Mouse (Mus musculus) thymus, postnatal 14 days (tissue): ENCODE data around the gene Adam12.

Experiments
- DNase-seq: peaks from one replicate; pipeline ENCODE4 v3.0.0; 2021

Adam12 gene

DNA sequence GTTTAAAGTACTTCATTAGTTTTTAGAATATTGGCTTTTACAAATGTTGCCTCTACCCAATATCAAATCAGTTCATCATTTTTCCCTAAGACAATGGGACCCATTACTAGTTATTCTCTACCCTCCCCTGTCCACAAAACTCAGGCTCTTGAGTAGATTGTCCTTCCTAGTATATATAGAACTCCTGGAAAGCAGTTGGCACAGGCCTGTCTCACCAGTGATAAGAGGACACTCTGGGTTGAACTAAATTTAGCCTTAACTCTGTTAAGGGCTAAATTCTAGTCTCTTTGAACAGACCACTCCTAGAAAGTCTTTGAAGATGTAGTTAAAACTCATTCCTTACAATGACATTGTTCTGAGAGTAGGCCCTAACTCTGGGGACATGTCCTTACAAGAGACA, 241.0 kb downstream of the Adam12 start:
- no peak for DNase-seq

DNA sequence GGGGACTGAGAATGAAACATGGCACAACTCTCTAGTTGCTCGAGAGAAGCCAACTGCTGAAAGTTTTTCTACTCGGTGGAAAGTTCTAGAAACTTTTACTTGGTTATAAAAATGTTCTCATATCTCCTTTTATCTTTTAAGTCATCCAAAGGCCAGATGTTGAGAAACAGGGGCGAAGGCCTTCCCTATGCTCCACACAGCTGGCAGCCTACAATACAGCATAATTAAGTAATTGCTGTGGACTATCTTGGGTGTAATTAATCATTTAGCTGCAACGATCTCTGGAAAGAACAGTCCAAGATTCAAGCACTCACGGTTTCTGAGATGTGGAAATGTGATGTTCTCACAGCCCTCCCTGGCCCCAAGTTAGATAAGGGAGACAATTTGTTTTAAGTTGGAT, 243.6 kb downstream of the Adam12 start:
- no peak for DNase-seq

DNA sequence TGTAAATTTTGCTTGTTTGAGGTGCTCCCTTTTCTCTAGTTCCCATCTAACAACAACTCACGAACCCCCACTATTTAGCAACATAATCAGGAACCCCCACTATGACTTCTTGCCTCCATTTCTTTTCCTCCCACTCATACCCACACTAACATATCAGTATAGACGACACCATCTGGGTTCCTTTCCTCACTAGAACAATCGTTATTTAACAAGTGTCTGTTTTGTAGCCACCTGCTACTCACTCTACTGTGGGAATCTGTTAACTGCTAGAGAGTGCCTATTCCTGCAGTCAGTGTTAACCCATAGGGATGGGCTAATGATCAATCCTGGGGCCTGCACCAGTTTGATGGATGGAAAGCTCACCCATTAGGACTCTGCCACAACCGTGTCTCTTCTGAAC, 245.7 kb downstream of the Adam12 start:
- DNase-seq: no peak

DNA sequence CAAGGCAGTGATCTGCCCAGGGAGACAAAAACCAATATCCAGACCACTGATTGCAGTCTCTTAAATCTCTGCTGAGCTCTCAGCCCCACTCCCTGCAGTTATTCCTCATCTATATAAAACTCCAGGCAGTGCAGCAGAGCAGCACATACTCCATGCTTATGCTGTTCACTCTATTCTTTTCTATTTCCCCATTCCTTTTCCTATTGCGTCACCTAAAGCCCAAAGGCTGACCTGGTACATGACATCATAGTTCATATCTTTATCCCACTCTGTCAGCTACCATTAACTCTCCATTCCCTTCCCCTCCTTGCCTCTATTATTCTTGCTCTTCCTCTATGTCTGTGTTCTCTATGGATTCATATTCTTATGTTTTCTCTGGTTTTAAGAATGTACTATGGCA, 246.3 kb downstream of the Adam12 start:
- DNase-seq: no peak

DNA sequence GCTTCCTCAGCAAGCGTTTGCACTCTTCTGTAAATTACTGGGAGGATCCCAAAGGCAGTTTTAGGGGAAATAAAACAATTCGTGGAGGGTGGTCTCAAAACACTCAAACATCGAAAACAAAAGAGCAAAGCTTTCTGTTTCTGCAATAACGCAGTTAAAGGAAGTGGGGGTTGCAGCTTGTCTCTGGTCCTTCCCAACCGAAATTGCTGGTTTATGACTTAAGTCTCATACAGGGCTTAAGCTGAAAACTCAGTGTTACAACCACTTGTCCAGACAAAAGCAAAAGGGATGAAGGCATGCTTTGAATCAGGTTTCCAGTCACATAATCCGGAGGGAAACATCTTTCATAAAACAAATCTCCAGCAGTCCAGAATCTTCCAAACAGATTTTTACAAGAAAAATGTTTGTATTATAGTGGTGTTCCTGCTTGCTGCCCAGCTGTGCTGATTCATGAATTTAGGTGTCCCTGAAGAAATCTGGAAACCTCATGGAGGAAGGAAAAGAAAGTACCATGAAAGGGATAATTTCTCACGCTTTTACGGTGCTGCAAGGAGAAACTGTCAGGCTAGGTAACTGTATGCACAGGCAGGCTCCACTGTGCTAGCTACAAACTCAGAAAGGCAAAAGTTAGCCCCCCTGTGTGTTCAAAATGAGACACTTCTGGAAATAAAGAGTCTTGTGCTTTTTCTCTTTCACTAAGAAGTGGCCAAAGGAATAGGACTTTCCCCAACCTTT, 255.4 kb downstream of the Adam12 start:
- no peak for DNase-seq

DNA sequence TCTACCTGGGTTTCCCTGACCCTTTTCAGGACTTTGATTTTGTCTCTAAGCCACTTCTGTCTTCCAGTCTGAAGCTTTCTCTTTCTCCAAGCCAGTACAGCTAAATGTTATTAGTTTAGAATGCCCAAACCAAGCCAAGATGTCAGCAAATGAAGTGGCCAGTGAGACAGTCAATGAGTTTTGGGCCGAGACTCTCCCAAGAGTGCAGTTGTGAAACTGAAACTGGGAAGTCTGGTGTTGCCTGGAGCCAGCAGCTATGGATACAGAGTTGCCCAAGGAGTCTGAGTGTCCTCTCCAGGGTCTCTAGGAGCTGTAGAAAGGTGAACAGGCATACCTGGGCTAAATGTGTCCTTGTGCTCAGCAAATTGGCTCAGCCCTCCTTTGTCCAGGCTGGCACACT, 260.9 kb downstream of the Adam12 start:
- DNase-seq: no peak

DNA sequence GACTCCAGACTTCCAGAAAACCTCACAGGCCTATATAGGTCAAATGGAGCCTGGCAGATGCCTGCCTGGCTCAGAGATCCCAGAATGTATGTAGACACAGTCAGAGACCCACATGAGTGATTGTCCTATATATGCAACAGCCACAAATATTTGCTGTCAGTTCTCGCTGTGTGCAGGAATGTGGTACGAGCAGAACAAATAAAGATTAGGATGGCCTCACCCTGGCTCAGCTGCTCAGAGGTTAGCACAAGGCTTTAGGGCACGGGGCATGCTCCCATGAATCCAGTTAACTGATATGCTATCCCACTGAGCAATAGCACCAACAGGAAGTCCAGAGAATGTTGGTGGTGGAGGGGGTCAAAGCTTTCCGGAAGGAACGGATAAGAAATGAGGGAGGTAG, 261.5 kb downstream of the Adam12 start:
- DNase-seq: no peak

DNA sequence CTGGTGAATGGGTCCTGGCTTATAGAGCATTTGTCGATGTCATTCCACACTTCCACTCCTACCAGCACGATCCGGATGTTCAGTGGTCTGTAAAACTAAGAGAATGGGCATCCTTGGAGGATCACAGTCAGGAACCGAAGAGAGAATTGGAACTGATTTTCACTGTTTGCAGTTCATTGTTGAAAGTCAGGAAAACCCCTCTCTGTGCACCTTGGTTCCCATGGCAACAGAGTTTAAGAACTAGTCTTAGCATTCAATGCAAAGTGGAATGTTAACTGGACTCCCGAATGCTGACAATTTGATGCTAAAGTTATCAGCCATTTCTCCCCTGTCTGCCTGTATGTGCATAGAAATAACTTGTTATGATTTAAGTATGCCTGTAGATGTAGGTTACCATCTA, 264.0 kb downstream of the Adam12 start:
- no peak for DNase-seq

DNA sequence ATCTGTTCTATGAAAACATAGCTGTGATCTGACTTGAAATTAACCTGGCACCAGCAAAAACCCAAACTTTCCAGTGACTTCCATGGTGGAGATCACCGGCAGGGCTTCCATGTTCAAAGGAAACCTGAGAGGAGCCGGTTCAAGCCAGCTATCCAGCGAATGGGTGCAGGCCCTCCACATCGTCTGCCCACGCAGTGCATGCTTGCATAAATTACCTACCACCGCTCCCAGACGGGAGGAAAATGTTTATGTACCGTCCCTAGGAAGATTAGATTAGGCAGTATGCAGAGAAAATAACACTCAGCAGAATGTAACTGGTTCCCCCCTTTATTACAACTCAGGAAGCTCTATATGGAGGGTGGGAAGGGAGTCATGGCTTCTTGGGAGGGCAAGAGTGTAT, 268.4 kb downstream of the Adam12 start:
- DNase-seq: no peak

DNA sequence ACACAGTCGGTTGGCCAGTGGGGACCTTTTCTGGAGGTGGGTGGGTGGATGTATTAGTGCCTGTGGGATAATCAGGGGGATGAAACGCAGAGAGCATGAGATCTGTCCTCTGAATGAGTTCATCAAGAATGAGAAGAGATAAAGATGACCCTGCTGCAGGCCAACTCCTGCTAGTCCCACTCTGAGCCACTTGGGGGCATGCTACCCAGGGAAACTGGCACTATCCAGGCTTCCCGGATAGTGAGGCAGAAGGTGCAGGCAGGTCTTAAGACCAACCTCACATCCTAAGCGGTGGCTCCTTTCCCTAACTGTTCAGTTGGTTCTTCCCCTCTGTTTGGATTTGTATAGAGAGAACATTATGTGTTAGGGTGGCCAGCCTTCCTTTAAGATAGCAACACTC, 272.7 kb downstream of the Adam12 start:
- no peak for DNase-seq

DNA sequence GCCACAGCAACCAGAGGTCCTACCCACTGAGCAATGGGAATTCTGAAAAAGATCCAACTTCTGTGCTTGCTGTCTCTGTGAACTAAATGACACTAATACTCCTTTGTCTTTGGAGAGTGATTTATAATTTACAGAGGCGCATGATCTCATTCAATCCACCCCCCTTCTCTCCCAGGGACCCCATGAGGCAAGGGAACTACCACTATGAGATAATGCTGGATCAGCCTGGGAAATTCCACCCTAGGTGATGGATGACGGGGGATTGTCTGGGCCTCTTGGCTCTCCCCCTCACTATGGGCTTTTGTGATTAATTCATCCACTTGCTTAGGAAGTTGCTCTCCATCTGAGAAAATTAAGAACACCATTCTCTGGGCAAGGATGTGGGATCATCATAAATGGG, 274.1 kb downstream of the Adam12 start:
- DNase-seq: no peak

DNA sequence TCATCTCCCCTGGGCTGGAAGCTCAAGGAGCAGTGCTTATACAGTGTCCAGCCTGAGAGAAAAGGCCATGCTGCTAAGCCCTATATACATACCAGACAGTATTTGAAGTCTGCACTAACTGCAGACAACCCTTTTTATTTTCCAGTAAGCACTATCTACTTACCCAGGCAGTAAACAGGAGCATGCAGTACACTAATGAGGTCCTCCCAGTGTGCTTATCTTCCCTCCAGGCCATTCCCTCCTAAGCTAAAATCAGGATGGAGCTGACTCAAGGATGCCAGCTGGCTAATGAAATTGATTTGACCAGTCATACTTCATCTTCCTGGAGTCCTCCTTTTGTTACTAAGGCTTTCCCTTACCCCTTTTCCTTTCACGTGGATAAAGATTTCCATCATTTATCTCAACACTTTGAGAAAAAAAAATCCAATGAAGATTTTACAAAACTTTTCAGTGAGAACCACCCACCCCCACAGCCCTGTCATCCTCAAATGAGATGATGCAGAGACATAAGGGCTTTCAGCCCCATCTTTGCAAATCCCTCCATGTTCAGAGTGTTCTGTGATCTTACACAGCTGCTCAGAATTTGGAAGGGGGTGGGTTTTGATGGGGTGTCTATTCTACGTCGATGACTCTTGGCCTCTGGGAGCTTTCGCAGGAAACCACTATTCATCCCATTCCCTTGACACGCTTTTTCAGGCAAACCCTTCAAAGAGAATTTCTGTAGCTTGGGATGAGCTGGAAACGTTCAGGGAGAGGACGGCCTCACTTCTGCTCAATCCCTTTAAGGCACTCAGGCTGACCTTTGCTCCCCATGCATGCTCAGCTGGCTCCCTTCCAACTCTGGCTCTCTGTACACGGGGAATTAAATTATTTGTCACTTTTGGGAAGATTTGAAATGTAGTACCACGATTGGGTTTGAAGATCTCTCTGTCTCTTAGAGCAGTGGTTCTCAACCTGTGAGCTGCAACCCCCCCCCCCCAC, 277.5 kb downstream of the Adam12 start:
- DNase-seq: no peak

DNA sequence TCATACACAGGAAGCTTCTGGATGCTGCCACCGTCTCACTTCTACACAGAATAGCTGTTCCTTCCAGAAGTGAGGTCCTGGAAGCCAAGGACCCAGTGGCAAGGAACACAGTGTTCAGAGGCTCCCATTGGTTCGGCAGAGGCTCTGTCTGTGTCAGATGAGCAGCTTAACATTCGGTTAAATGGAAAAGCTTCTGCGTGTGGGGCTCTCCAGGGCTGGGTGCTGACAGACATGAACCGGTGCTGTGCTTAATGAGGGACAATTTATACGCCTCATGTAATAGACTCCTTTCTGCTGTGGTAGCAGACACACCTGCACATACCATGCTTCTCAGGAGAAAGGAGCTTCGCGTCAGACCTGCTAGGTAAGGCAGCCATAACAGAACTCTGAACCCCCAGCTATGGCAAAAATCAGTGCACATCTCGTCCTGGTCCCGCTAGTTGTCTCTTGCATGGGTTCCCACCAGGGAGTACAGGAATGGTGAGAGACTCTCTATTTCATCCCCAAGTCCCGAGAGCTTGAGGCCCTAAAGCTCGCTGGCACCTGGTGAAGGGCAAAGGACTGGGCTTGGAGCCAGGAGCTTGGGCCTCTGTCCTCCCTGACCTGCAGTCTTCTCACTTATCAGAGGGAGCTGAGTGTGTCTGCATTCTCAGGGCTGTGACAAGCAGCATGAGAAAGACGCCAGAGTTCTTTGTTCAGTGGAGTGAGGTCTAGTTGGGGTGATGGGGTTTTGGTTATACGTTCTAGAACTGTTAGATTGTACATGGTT, 280.0 kb downstream of the Adam12 start:
- no peak for DNase-seq

DNA sequence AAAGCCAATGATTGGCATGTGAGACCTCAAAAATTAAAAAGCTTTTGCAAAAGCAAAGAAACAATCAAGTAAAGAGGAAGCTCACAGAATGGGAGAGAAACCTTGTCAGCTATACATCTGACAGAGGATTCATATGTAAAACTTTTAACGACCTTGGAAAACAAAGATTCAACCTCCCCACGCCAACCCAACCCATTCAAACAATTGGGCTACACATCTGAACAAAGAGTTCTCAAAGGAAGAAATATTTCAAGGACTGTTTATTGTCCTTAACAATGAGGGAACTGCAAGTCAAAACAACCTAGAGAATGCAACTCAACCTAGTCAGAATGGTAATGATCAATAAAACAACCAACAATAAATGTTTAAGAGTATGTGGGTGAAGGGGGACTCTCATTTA, 284.6 kb downstream of the Adam12 start:
- no peak for DNase-seq

DNA sequence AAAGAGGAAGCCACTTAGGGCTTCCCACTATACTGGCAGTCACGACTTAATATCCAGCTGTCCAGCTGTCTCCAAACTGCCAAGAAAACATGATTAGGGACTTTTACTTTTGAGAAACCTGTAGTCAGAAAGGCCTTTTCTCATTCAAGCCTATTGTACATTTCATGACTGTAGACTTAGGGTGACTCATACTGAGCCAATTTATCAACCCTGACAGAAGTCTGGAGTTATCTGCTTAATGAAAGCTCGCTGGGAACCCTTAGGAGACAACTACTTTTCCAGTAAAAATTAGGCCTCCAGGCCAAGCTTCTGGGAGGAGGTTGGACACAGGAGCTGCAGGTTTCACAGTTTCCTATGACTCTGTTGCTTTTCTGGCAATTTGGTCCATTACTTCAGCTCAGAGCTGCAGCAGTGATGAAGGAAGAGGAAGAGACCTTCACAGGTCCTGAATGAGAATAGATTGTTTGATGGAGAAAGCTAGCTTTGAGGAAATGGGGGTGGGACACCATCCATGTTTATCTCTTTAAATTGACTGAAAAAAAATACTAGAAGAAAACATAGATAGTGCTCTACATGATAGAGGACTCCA, 285.1 kb downstream of the Adam12 start:
- DNase-seq: no peak

DNA sequence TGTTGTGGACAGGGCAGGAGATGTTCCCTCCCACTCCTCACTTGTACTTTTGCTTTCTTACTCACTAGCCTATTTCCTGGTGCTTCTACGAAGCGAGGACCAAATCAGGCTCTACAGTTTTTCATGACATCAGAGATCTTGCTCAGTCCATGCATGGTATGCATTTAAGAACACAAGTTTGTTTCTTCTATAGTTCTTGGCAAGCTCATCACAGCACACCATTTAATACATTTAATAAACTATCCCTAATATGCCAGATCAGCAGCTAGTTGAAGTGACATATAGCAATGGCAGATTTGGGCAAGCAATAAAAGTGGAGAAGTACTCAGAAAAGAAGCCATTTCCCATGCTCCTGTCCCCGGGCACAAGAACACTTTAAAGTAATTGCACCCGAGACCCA, 285.8 kb downstream of the Adam12 start:
- DNase-seq: no peak

DNA sequence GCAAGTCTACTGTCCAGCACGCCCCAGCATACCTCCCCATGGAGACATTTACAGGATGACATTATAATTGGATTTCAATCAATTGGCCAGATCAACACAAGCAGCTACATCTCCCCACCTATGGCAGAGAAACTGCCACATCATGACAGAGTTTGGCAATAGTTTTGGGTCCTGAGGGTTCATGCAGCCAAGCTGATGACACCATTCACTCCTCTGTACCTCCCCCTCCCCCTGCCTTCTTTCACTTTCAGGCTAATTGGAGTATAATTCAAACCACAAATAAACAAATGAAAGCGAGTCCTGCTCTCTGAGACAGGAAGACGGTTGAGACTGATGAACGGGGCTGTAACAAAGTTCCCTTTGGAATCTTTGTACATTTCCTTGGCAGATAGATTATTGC, 291.5 kb downstream of the Adam12 start:
- no peak for DNase-seq

DNA sequence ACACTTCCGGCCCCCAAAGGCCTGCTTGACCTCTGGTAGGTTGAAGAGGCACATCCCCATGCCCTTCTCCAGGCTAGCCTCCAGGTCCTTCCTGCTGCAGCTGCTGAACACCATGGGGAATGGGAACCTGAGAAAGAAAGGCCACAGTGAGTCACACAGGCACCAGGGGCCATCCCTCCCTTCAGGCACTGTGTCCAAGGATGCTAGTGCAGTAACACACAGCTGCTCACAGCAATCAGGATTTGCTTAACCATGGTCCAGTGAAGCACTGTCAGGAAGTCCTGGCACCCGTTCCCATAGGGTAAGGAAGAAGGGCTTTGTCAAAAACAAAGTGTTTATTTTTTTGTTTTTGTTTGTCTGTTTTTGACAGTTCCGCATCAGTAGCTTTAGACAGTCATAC, 294.5 kb downstream of the Adam12 start:
- DNase-seq: no peak

DNA sequence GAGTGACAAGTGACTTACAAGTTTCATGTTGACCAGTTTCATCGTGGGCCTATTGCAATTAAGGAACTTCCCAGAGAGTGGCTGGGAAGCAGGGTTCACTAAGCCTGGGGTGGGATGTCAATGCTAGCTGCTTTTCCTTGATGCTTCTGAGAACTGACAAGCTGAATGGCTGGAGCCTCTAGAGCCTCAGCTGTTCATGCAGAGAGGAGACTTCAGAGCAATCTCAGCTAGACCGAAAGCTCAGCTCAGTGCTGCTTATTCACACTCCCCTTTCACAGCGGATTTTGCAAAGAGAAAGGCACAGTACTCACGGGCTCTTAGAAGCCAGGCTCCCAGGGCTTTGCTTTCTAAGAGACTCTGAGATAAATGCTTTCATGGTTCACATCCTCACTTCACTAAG, 295.6 kb downstream of the Adam12 start:
- no peak for DNase-seq

DNA sequence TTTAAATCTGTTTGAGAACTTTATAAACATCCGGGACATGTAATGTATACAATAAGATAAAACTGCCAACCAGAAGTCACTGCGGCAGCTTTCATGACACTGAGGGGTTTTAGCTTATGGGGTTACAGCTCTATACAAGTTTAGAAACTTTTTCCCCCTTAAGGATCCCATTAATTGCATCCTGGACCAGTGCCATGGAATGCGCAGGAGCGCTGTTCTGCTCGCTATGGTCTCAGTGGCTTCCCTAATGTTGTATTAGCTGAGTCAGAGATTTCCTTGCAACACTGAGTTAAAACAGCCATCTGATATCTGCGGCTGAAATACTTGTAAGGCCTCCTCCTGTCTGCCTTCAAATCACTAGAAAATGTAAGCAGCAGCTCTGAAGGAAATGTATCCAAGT, 298.6 kb downstream of the Adam12 start:
- DNase-seq: no peak

DNA sequence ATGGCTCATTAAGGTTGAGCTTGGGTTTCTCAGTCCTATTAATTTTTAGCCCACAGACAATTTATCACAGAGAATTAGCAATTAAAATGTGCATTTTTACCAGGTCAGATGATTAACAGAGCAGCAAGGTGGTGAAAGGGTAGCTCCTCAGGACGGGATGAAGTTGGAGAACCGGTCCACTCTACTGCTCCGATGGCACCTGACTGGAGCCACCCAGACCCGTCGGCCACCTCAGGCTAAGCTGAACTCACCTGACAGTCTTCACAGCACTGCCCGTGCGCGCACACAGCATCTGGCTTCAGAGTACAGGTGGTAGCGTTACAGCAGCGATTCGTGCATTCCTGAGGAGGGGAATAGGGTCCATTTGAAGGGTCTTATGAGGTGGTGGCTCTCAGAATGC, 300.5 kb downstream of the Adam12 start:
- DNase-seq: no peak

DNA sequence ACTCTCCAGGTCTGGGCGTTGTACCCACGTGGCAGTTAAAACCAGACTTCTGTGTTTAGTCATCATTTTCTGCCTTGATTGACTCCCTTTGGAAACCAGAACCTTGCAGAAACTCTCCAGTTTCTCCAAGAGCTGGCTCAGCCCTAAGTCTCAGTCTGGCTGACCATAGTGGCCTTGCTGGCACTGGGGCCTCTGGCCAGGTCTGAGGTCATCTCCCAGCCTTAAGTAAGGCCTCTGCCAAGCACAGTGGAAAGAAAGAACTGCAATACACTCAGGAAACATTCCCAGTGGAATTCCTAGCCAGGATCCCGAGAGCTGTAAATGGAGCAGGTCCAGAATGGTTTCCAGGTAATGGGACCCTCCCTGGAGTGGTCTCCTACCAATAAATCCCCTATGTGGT, 303.0 kb downstream of the Adam12 start:
- no peak for DNase-seq

DNA sequence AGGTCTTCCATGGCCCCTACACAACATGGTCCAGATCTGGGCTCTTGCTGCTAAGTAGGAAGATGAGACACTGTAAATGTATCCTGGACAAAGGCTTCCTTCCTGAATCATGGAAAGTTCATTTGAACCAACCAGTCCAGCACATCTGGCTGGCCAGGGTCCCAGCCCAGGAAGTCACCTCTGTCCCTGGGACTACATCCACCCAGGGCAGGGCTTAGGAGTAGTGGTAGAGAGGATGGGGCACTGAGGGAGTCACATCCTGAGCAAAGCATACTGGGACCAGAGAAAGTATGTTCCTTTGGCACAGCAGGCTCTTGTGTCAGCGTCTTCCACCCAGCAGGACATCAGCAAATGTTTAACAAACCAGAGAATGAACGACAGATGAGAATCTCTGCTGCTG, 306.2 kb downstream of the Adam12 start:
- no peak for DNase-seq
